Mouse (Mus musculus) A20 (cell line): ENCODE results near the gene Rnf187.
"Not testable (repeated sequence)": the region's sequence is repeated elsewhere in the genome, so short reads cannot be mapped to it uniquely, and the experiment has no call there.

Experiments used
- DNase-seq: peaks from one replicate; pipeline ENCODE4 v3.0.0-alpha.2; 2011; ENCODE audit warnings: low read depth, low spot score

The Rnf187 gene

DNA sequence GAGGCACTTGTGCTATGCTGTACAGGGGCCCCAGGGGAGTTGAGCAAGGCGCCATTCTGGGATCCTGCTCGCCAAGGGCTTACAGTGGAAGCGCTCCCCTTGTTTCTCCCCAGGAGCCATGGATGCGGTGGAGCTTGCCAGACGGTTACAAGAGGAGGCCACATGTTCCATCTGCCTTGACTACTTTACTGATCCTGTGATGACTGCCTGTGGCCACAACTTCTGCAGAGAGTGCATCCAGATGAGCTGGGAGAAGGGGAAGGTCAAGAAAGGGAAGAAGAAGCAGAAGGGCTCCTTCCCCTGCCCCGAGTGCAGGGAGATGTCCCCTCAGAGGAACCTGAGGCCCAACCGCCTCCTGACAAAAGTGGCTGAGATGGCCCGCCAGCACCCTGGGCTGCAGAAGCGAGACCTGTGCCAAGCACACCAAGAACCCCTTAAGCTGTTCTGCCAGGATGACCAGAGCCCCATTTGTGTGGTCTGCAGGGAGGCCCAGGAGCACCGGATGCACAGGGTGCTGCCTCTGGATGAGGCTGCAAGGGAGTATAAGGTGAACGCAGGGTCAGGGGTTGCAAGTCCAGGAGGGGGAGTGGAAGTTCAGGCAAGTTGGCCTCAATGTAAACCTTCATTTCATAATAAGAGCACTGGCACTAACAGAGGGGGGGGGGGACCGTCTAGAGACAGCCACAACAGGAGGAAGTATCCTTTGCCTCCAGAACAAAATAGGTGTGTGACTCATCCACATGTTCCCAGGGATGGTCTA is 26.5 kb upstream of the Rnf187 start:
- DNase-seq = no peak

- no peak for DNase-seq
These were observed 25.5 kb upstream of the Rnf187 start for GRCm38 (mm10) chr11:58964216-58964615.

DNA sequence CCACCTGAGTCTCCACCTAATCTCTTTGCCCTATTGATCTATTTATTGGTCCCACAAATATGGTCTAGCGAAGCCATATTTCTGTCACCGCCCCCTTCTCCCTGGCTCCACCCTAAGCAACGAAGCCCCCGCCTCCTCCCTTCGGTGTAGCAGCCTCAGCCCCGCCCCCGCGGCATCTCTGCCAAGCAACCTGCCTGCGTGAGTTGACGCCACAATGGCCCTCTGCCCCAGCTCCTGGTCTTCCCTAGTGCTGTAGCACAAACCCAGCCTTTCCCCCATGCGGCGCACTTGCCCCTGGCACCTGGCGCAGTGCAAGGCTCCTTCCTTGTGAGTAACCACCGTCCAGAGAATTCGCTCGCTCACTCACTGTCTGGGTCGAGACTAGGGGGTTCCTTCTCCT is 24.8 kb upstream of the Rnf187 start:
- no peak for DNase-seq

GRCm38 (mm10) chr11:58961364-58962177 is 22.9 kb upstream of the Rnf187 start:
- DNase-seq = no peak

DNA sequence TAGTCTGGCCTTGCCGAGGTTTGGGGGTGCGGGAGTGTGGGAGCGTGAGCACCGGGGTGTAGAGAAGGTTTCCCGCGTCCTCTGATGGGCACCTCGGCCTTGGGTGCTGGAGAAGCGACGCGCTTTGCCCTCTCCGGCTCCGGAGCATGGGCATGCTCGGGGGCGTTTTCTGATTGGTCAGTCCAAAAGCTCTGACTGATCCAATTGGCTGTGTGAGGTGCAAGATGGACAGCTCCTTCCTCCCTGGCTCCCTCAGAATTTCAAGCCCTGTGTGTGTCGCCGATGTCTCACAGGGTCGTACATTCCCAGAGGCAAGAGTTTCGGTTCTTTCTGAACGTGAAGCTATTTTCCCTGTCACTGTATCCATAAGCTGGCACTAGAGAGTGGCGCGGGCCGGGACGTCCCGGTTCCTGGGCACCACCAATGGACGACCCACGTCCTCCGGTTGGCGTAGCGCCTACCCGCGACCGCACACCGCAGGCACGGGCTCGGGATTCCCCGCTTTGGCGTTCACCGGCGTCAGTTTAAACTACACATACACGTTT is 21.3 kb upstream of the Rnf187 start:
- peak; percentile 94 for DNase-seq

DNA sequence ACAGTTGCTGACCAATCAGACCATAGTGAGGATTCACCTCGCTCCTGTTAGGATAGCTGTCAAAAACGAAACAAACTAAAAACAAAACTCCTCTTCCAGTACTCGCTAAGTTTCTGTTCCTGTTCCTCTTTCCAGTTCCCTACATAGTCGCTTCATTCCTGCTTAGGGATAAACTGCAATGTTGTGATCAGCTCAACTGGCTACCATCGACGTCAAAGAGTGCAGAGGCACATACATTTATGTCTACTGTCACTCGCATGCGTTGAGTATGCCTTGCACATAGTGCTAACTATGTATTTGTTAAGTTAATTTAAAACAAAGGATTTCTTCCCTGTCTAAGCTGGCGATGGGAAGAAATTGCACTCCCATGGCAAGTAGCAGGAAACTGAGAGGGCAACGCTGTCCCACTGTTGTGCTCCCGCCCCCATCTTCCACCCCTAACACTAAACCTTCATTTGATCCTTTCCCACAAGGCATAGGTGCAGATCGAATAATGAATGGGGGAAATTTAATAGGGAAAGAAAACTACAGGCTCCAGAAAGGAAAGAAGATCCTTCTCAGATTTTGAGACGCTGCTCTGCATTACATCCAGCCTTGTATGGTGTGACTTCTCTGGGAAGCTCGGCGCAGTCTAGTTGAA is 20.6 kb upstream of the Rnf187 start:
- DNase-seq = peak; percentile 53

DNA sequence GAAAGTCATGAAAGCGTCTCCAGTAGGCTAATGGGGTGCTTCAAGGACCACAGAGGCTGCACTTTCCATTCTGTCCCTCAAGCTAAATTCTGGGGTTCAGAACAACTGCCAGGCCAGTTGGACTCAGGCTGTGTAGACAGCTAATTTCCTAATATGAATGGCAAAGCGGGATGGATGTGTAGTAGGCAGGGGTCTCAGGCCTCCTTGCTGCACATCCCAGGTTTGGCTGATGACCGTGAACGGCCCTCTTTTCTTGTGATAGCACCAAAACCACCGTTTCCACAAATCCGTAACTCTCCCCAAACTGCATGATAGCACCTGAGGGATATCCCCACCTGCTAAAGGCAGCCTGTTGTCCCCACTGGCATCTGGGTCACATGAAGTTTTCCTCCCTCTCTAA is 19.8 kb upstream of the Rnf187 start:
- DNase-seq = no peak

- DNase-seq = no peak
These were observed 18.7 kb upstream of the Rnf187 start for GRCm38 (mm10) chr11:58957226-58957914.

DNA sequence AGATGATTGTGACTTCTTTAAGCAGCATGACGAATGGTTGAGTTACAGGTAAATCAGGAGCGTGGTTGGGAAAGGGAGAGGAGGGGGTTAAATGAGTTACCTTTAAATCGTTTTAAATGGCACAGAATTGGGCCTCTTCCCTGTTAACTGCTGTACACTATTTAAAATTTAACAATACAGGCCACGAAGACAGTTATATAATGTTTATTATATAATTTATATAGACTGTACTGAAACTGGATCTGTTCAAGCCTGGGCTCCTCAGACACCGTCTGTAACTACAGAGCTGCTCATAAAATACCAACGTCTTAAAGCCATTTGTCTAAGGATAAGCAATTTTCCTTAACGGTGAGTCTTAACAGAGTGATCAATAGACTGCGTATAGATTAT is 17.1 kb upstream of the Rnf187 start:
- DNase-seq = no peak

- peak; percentile 40 for DNase-seq
These were observed 16.6 kb upstream of the Rnf187 start for GRCm38 (mm10) chr11:58955143-58955867.

GRCm38 (mm10) chr11:58954420-58955142 is 15.9 kb upstream of the Rnf187 start, which contains the start of the genes Hist3h2a and Trim17:
TSS of gene Hist3h2a (plus strand) at chr11:58954685.
TSS of gene Trim17 (plus strand) at chr11:58954685.
- peak; percentile 97 for DNase-seq

DNA sequence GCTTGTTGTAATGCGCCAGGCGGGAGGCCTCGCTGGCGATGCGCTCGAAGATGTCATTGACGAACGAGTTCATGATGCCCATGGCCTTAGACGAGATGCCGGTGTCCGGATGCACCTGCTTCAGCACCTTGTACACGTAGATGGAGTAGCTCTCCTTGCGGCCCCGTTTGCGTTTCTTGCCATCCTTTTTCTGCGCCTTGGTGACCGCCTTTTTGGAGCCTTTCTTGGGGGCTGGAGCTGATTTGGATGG is 15.4 kb upstream of the Rnf187 start:
- not testable (repeated sequence) for DNase-seq

DNA sequence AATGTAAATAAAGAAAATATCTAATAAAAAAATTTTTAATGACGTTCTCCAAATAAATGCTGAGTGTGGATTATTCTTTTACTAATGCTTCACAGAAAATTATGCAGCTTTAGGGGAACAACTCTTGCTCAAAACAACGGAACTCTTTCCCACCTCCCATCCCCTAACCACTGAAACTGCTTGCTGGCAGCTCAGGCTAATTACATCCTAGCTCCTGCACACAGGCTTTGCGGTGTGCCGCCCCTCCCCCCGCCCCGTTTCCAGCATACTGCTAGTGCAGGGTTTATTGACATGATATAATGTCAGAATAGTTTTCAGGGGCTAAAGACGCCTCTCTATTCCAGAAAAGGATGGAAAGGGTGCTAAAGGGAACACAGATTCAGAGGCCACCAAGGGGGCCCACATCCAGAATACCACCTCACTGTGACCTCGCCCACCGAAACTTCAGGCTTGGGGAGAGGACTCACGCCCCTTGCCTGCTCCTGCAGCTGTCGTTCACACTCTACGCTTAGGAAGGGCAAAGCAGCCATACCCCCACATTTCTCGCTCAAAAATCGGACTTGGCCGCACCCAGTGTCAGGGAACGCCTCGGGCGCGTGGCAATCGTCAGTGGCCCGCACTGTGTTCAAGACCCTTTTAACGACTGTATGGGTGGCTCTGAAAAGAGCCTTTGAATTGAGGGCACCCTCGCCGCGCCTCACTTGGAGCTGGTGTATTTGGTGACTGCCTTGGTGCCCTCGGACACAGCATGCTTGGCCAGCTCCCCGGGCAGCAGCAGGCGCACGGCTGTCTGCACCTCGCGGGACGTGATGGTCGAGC is 14.8 kb upstream of the Rnf187 start:
- peak; percentile 64 for DNase-seq

- no peak for DNase-seq
These were observed 12.5 kb upstream of the Rnf187 start for GRCm38 (mm10) chr11:58951210-58951609.

DNA sequence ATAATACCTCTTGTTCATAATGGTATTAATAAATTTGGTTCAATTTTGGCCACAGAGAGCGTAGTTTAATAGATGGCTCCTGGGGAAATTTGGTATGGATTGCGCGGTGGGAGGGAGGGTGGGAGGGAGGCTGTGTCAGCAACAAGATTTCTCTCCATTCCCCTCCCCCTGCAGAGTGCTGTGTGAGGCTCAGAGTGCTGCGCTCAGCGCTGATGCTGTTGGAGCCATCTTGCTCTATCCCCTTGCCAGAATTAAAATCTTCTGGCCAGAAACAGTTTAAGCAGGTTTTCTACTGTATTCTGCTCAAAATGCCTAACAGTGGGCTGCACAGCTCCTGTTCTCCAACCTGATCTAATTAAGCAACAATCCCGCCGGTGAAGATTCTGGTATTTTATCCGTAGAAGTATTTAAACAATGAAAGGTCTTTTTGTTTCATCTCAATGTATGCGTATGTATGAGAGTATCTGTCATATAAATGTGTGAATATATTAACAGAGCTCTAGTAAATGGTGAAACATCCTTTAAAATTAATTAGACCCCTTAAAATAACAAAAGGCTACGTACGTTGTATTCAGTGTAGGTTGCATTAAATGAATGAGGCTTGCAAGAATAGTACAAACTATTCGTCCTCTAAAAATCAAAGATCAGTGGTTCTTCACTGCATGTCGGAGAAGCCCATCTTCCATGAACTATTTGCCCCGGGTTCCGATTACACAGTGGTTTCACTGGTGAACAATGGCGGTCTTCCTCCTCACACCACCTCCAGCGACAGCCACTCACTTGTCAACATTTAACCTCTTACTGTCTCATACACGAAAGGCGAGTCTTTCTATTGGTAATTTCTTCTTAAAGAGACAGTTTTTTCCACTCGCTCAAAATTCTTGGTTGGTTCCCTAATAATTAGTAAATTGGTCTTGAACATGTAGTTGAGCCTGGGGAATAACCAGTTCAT is 11.0 kb upstream of the Rnf187 start:
- DNase-seq = no peak

- DNase-seq = peak; percentile 90
These were observed 10.1 kb upstream of the Rnf187 start, which contains the start of gene Hist3h2ba for GRCm38 (mm10) chr11:58948542-58949479. TSS of gene Hist3h2ba (plus strand) at chr11:58948920.
